Mouse (Mus musculus) liver, postnatal 0 days (tissue): ENCODE results near the gene Krt25.

Experiments used
- CTCF ChIP-seq: sonication (generic); IDR thresholded peaks from 2 replicates; pipeline ENCODE4 v1.5.1; 2016; ENCODE audit warnings: antibody characterized with exemption, low read depth
- EP300 ChIP-seq: IDR thresholded peaks from 2 replicates; pipeline ENCODE4 v1.6.1; 2016; ENCODE audit warnings: antibody characterized with exemption, low read depth, mild to moderate bottlenecking

GRCm38 (mm10) chr11:99269192-99269591, 53.6 kb downstream of the Krt25 start:
- TF ChIP-seq CTCF (no peak), EP300 (no peak)
